Mouse (Mus musculus) 3T3-L1 (cell line): Measurements from ENCODE around the gene Pde11a.

Source experiments
- DNase-seq: peaks from one replicate; pipeline ENCODE4 v3.0.0-alpha.2; 2015; ENCODE audit warnings: low read depth, low spot score

Pde11a gene

DNA sequence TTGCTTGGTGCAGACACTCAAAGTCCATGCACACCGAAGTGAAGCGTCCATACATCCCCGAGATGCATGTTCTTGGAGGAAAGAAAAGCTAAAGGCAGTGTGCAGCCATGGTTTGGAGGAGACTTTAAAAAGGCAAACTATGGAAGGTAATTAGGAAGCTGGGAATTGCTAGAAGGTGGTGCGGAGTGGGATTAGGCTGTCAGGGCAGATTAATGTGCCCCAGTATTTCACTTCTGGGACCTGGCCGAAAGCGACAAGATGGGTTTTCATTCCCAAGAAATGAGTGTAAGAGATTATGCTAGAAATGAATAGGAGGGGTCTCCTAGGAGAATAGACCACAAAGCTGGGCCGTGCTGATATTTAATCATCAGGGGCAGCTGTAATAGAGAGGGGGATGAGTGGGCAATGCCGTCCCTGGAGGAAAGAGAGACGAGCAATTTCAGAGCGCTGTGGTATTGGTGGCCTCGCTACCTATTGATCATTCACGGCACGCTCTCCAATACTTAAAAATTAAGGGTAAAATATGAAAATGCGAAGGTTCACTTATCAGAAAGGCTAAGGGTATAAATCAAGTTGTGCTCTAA lies 284.7 kb downstream of the Pde11a start:
- DNase-seq: no peak

DNA sequence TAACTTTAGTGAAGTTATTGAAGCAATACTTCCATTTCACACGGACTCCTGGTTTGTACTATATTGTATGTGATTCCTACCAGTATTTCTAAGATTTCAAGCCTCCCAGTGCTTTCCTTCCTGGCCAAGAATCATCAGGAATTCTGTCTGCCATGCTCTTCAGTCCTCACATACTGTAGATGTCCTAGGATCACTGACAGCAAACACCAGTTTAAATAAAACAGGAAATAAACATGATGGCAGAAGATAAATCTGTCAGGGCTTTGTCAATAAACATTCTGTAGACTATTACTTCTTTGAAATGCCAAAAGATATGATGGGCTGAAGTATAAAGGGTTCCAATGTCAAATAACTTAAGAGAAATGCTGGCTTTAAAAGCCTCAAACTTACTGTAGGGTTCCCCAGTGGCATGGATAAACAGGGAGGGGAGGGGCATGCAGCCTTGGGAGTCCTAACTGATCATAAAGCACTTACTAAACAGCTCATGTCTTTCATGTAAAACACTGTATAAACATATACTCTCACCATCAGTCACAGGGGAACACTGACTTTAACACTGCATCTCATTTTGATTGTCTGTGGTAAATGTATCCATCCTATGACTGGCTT lies 285.6 kb downstream of the Pde11a start:
- no peak for DNase-seq

DNA sequence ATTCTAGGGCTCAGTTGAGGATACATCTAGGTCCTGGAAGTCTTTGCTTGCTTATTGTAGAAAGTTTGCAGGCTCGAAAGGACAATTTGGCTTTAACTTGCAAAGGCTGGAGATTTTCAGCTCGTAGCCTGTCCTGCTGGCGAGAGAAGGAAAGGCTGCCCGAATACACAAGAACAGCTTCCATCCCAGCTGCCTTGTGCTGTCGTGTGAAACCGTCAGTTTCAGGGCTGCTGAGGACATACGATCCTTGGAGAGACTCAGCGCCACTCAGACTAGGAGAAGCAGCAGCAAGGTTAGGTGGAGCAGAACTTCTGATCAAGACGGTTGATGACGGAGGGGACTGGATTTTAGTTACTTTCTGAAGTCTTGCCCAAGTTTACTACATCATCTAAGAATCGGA lies 287.2 kb downstream of the Pde11a start:
- DNase-seq: no peak

DNA sequence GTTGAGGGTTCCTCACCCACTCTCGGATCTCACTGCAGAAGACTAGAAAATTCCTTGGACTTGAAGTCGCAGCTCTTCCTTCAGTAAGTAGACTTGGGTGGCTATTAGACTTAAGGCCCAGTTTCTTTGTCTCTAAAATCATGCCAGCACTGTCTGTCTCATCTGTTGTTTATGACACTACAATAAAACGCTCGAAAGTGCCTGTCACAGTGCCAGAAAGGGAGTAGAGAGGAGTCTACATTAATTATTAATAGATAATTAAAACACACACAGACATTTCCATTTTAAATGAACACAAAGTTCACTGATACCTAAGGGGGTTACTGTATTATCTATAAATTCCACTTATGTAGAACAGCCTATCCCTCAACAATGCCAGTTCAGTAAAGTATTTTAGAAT lies 287.7 kb downstream of the Pde11a start:
- no peak for DNase-seq

DNA sequence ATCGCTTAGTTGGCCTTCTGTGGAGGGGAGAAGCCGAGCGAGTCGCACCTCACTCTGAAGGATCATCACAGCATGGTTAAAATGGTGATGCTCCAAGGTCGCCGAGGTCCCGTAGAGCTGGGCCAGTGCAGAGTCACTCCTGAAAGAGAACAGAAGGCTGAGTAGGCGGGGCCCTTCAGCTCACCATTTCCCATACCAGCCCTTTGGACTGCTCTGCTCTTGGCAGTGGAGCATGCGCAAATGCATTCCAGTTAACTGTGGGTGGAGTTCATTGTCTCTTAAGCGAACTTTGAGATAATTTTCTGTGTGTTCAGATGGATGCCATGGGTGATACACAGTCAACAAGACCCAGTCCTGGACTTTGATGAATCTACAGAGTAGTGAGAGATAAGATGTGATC lies 288.5 kb downstream of the Pde11a start:
- no peak for DNase-seq

DNA sequence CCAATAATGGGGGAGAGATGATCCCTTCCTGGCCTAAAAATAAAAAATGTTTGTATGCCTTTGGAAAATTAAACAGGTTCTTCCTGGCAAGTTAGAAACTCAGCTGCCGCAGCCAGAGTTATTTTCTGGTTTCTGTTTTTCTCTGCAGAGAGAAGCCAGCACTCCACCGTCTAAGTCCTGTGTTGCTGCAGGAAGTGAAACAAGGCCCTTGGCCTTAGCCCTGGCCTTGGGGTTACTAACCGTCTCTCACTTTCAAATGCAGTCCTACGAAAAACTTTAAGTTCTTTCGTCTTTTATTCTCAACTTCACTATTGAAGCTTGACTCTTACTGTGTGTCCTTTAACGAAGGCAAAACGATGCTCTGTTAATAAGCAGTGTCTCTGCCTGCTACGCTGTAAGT lies 289.0 kb downstream of the Pde11a start:
- no peak for DNase-seq

DNA sequence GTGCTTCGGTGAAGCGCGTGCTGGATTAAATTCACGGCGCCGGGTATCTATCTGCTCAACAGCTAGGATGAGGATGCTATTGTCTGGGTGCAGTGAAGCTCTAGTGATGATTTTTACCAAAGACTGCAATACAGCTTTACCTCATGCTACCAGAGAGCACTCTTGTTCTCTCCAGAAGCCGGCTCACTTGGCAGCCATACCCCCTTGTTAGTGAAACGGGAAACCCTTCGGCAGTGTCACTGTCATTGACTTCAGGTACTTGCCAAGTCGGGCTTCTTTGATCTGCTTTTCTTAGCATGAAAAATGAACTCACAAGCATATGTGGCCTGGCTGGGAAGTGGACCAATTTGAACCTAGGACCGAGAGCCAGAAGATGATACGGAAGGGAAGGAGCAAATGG lies 290.8 kb downstream of the Pde11a start:
- no peak for DNase-seq

DNA sequence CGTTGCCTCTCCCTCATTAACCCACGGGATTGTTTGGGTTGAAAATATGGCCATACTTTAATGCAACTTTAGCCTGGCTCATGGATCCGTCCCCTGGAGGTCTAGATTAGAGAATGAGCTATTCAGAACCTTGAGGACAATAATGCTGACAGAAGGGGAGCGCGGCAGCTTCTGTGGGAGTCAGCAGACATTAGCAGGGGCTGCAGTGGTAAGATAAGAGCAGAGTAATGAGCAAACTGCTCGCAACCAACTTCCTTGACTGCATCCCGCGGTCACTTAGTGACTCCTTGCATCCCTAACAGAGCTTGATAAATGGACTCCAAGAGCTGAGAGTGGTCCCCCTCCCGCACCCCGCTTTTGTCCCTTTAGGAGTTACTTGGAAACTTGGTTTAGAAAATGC lies 296.4 kb downstream of the Pde11a start:
- no peak for DNase-seq

DNA sequence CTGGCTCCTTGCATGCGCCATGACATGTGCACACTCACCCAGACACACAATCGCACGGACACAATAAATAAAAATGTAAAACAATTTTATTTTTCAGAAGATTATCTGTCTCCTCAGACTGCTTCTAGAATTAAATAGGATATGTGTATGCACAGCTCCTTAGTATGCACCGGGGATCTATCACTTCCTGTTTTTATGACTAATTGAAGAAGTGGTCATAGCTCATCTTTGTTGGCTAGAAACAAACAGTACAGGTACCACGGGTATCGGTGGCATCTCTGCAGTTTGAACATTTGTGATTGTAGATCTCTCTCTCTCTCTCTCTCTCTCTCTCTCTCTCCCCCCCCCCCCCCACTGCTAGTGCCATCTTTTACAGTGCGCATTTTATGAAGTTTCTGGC lies 298.5 kb downstream of the Pde11a start:
- DNase-seq: no peak

DNA sequence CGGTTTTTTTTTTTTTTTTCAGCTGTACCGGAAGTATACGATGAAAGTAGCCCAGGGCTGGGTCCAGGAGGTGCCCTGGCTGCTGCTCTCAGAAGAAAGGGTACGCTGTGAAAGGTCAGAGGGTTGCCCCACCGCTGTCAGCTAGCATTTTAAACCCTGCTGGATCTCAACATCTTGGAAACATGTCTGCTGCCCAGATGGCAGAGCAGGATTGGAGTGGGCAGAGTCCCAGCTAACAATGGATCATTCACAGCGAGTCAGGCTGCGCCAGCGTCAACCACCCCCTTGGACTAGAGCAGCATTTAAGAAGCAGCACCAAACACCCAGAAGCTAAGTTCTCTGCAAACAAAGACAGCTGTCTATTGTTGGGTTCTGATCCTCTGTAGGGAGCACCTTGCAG lies 308.5 kb downstream of the Pde11a start:
- DNase-seq: no peak

DNA sequence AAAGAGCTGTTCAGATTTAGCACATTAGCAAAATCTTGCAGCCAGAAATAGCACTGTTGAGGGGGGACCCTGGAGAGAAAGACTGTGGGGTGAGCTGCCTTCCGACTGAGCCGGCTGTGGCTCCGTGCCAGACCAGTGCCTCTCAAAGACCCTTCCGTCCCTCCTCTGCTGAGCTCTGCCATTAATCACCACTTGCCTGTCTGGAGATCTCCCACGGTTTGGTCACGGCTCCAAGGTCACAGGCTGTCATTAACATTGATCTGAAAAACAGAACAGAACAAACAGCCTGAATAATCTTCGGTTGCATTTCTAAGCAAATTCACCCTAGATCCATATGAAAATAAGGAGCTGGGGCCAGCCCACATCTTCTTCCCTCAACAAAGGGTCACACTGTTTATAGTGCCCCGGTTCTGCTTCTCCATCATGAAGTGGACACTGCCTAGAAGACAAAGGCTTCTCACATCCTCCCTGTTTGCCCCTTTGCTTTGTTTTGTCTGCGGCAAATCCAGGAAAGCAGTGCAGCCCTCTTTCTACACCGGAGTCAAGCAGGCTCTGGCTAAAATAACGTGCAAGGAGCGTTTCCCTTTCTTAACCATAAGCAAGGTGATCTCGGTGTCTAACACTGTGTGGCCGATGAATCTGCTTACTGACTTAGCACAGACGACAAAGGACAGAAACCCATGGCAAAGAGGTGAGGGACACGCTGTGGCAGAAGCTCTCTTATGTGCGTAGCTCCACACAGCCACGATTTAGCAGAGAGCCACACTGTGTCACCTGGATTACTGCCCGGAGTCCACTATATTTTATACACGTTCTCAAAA lies 309.3 kb downstream of the Pde11a start:
- DNase-seq: no peak

DNA sequence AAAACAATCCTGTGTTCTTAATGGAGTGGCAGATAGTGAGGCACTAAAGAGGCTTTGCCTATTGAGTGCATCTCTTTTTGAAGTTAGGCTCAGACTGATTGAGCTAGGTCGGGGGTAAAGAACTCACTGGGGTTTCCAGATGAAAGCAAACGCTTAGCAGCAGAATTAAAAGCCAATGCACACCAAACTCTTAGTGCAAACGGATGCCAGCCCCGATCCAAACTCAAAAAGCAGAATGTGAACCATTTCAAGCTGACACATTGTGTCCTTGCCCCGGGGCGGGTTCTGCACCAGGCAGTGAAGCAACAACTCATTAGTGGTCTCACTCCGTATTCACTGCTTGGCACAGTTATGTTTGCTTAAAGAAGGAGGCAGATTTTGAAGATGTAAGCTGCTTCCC lies 321.7 kb downstream of the Pde11a start:
- no peak for DNase-seq

DNA sequence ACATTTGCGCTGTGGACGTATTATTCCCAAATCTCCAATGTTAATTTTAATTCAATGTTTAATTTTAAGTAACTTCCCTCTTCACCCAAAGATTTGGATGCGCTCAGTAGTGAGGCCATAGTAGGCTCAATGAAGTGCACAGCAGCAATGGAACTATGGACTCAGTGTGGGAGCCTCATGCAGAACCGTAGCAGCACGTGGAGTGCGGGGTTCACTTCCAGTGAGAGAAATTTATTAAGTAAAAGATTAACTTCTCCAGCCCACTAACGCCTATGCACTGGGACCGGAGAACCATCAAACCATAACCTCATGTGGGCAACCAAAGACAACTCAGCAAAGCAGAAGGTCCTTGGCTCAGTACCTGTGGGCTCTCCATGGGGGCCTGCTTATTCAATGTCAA lies 322.4 kb downstream of the Pde11a start:
- DNase-seq: no peak

DNA sequence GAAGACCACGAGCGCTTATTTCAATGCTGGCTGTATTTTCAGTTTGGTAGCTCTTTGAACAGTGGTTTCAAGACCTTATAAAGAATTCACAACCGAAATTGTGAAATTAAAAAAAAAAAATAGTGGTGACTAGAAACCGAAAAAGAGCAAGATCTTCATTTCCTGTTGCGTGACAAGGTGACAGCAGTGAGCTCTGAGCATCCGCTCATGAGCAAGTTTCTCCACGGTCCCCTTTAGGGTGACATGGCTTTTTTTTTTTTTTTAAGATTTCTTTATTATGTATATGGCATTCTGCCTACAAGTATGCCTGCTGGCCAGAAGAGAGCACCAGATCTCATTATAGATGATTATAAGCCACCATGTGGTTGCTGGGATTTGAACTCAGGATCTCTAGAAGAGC lies 323.1 kb downstream of the Pde11a start:
- DNase-seq: no peak

DNA sequence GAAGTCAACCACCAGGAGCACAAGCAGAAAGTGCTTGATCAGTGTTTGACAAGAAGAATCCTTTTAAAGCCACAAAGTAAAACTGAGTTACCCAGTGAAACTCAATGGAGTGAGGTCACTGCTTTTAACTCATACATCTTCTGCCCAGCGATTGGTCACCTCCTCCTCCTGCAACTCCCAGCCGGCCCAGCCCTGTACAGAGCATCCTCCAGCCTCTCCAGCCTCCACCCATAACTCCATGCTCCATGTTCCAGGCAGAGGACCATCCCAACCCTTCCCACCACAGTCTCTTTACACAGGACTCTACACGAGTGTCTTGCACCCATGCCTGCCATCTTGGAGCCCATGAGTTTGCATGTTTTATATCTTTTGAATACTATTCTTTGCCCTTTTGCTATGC lies 323.9 kb downstream of the Pde11a start:
- no peak for DNase-seq

DNA sequence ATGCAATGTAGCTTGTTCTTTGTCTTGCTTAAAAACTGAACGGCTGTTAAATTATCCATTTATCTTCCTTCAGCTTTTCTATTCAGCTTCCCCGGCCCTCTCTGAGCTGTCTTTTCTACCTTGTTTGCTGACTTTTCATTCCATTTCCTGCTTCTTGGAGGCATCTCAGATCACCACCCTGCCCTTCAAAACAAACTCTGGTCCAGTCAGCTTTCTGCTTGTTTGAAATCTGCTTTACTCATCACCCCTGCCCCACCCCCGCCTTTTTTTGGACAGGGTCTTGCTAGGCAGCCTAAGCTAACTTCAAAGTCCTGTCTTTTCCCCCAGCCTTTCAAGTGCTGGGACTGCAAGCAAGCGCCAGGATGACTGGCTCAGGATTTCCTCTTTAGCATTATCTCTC lies 332.4 kb downstream of the Pde11a start:
- no peak for DNase-seq

DNA sequence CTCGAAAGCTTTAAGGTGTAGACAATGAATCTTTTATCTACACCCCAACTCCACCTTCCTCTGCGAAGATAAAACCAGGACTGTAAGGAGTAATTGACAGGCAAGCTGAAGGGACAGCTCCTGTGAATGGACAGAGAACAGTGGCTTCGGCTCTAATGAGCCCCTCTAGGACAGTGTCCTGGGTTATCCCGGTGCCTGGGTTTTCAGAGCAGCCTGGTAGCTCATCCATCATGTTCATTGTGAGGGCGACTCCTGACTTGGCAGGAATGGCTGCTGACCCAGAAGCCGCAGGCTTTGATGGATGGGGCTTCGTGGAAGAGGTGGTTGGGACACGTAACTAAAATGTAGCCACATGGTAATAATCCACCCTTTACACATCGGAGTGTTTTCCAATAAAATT lies 335.7 kb downstream of the Pde11a start:
- DNase-seq: no peak

DNA sequence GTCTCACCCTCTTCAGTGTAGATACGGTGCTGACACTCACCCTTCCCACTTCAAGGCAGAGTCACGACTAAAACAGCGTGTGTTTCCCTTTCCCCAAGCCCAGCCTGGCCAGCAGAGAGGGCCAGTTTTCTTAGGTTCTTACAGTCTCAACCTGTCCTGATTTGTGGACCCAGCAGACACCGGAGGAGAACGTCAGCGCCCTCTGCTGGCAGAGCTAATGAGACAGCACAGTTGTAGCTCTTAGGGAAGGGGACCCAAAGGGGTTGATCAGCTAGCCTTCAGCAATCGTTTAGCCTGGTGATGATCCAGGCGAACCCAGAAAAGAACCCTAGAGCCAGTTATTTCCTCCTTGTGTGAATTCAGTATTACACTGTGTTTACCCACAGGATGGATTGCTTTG lies 337.2 kb downstream of the Pde11a start:
- peak; percentile 49 for DNase-seq

DNA sequence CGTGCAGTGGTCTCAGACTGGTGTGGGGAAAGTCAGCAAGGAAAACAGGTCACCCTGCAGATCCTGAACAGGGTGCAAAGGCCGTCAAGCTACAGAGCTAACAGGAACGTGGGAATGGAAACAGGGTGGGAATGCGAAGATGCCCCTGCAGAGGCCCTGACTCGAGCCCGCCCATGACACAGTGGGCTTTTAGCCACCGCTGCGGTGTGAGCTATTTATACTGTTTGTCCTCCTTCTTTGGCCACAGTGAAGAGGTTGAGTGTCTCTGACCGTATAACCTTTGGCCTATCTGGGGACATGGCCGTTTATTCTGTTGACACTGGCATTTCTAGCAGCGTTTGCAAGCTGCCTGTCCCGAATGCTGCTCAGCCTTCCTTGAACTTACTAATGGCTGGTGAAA lies 338.9 kb downstream of the Pde11a start:
- DNase-seq: no peak

DNA sequence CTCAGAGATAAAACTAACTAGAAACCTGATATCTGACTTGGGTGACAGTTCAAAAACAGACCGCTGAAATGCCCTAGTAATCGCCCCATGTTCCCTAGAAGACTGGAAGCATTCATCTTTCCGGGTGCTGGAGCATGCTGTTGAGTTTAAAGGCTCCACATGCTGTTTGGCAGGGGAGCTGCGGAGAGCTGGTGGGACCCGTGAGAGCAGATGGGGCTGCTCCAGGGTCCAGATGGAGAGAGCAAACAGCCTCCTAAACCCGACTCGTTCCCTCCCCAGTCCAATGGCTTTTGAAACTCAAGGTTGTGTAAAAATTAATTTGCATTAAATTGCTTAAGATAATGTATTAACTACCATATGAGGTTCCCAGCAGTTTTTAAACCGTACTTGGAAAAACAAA lies 339.9 kb downstream of the Pde11a start:
- no peak for DNase-seq

DNA sequence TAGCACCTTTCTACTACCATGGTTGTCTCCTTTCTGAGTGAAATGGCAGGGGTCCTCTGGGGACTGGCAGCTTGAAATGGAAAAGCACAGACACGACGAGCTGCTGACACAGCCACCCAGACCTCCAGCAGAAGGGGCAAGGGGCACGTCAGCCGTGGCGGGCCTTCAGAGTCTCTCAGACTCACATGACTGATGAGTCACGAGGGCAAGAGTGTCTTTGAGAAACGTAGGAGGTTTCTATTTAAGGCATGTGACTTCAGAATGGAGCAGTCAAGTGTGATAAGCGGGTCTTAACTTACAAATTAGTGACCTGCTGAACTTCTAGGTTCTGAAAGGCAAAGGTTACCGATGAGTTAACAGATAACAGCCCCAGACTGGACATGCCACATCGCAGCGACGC lies 340.8 kb downstream of the Pde11a start:
- peak; percentile 58 for DNase-seq

DNA sequence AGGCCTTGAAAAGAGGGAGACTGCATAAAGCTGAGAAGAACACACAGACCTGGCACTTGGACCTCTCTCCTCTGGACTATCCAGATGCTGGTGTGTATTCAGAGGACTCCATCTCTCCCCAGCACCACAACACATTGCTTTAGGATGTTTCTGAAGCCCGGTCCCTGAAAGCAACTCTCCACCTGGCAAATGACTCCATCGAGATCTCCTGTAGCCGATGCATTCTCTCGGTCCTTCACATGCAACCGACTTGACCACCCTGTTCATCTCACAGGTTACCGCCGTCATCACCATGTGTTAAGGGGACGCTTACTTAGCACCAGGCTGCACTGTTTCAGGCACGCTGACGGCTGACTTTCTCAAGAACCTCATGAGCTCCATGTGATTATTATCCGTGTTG lies 343.7 kb downstream of the Pde11a start:
- no peak for DNase-seq

DNA sequence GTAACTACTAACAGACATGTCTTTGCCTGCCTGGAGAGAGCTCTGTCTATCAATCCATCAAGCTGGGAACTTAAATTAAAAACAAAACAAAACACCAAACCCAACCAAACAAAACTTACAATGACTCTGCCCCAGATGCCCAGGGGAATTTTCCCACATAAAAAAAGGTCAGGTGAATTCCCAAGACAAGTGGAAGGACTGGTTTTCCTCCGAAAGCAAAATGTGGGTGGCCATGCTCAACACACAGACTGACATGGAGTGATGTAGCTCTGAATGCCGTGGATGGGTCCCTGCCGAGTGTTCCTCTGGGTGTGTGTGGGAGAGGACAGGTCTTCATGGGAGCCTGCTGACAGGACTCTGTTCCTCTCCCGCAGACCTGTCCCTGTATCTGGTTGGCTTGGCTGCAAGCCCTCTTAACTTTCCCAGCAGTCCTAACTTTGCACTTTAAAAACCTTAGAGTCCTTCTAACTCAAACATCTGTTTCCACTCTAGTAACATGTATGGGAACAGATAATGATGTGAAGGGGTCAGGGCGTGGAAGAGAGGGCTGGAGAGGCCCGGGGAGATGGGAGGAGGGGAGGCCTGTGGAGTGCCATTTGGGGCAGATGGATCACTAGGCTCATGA lies 346.9 kb downstream of the Pde11a start:
- DNase-seq: no peak
